Mouse (Mus musculus) inflammation-experienced regulatory T-cells, adult 16 weeks (primary cell): ENCODE data around the gene Myl4. TPM values are rescaled to one million over a fixed set of nuclear protein-coding genes. Genes with fewer than 3 reads are reported as not detected.

Source experiments
- polyA plus RNA-seq: library from polyadenylated mRNA; unstranded; fragments of 100-300 nt; shearing (Covaris generic); gene quantifications from one replicate; pipeline ENCODE4 v1.2.1, GENCODE M21; 2017

Gene Myl4
- polyA plus RNA-seq = 8.1 TPM

DNA sequence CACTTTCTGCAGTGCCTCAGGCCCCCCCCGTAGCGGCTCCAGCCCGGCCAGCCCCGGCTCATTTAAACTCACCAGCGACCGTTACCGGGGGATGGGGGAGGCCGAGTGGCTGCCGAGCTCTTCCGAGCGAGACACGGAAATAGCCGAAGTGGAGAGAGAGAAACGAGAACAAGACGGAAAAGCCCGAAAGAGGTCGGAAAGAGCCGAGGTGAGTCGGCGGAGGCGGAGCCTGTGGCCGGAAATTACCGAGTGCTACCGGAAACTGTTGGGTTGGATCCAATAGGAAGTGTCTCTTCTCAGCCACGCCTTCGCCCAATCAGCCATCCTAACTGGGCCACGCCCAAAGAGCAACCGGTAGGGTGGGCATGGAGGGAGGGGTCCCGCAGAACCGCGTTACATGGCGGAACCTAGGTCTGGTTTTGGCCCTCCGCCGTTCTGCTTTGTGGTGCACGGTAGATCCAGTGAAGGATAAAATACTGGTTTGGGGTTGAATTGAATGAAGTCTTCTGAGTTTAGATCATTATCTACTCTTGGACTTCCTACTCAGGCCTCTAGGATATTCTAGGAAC lies at the start of gene Myl4, which contains the start of gene Cdc27:
Myl4 (plus strand) TSS at position 258 of the 569 bp plus-strand sequence.
Cdc27 (minus strand) TSS at position 215 of the 569 bp plus-strand sequence.

DNA sequence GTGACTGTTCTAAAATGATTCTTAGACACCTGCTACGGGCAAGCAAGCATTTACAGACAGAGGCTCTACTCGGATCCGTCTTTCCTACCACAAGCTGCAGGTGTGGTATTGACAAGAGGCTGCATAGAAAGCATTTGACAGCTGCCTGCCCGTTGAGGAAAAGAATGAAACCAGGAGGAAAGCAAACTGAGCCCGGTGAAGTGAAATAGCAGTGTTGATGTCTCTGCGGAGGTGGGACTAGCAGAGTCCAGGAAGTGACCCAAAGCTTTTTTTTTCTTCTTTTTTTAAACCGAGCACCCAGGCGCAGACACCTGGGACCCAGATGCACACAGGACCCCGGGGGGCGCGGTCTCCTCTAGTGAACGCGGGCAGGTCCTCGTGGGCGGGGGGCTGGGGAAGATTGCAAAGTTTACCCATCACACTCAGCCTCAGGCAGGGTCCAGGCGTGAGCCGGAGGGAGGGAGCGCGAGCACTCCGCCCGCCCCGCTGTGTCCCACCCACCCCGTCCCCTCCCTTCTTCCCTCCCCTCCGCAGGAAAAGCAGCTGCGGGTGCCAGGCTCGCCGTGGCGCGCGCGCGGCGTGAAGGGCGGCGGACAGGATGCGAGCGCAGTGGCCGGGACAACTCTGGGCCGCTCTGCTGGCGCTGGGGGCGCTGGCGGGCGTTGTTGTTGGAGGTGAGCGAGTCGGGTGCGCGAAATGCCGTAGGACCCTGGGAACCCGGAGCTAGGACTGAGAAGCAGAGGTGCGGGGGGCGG lies 57.2 kb downstream of the Myl4 start, which contains the start of gene Itgb3:
Itgb3 (plus strand) TSS at position 510 of the 755 bp plus-strand sequence.

Other genes starting within 250 kb of the Myl4 start
- 64.2 TPM for gene Kansl1, start 81.8 kb upstream of the Myl4 start, polyA plus RNA-seq
- gene Cdc27, start within 50 bp of the Myl4 start, polyA plus RNA-seq = 43.5 TPM
- gene Itgb3, start 57.3 kb downstream of the Myl4 start, polyA plus RNA-seq = 22.4 TPM
- 0.09 TPM for gene Gm11639, start 135.0 kb downstream of the Myl4 start, polyA plus RNA-seq